Mouse (Mus musculus): Measurements from ENCODE around the gene Btbd35f18. TPM values are rescaled to one million over a fixed set of nuclear protein-coding genes. Genes with fewer than 3 reads are reported as not detected.
"Not testable (repeated sequence)": the region's sequence is repeated elsewhere in the genome, so short reads cannot be mapped to it uniquely, and the experiment has no call there.

The Btbd35f18 gene
- not detected in 2 replicates for polyA plus RNA-seq (2012; rRNA removed)

- DNase-seq (ENCODE audit: low read depth): not testable (repeated sequence)
Observed at GRCm38 (mm10) chrX:3699933-3700332, at the start of gene Btbd35f18. TSS of gene Btbd35f18 (plus strand) at chrX:3700233.

Other genes with a start within 250 kb of the Btbd35f18 start
- not detected in 2 replicates for gene Btbd35f10, start 52.7 kb downstream of the Btbd35f18 start, polyA plus RNA-seq (2012; rRNA removed)

All from brain, embryonic 14.5 days (tissue).